Mouse (Mus musculus) cerebellum, adult 8-10 months (tissue): Measurements from ENCODE around the gene Vezt.

Source experiments
- DNase-seq: peaks from one replicate; pipeline ENCODE4 v3.0.0; 2022

The Vezt gene

GRCm38 (mm10) chr10:93949921-93950320 lies 85.7 kb downstream of the Vezt start:
- DNase-seq = no peak

GRCm38 (mm10) chr10:93945843-93946499 lies 89.6 kb downstream of the Vezt start:
- no peak for DNase-seq

- peak; percentile 30 for DNase-seq
Measured at GRCm38 (mm10) chr10:93945364-93945763, 90.3 kb downstream of the Vezt start.

GRCm38 (mm10) chr10:93944241-93944640 lies 91.4 kb downstream of the Vezt start:
- no peak for DNase-seq

GRCm38 (mm10) chr10:93940279-93940678 lies 95.3 kb downstream of the Vezt start:
- no peak for DNase-seq

- no peak for DNase-seq
Measured at GRCm38 (mm10) chr10:93939676-93940075, 95.9 kb downstream of the Vezt start.

- DNase-seq = peak; percentile 20
Measured at GRCm38 (mm10) chr10:93938844-93939271, 96.8 kb downstream of the Vezt start.

- no peak for DNase-seq
Measured at GRCm38 (mm10) chr10:93933980-93934379, 101.6 kb downstream of the Vezt start.

GRCm38 (mm10) chr10:93932861-93933260 lies 102.8 kb downstream of the Vezt start:
- no peak for DNase-seq

GRCm38 (mm10) chr10:93932020-93932419 lies 103.6 kb downstream of the Vezt start:
- no peak for DNase-seq

GRCm38 (mm10) chr10:93931431-93931830 lies 104.2 kb downstream of the Vezt start:
- no peak for DNase-seq

GRCm38 (mm10) chr10:93930236-93930824 lies 105.3 kb downstream of the Vezt start:
- DNase-seq = no peak

GRCm38 (mm10) chr10:93924666-93925065 lies 111.0 kb downstream of the Vezt start:
- DNase-seq = no peak

- no peak for DNase-seq
Measured at GRCm38 (mm10) chr10:93921160-93921559, 114.5 kb downstream of the Vezt start.

GRCm38 (mm10) chr10:93919227-93919626 lies 116.4 kb downstream of the Vezt start:
- DNase-seq = peak; percentile 30

- no peak for DNase-seq
Measured at GRCm38 (mm10) chr10:93918701-93919100, 116.9 kb downstream of the Vezt start.

- DNase-seq = no peak
Measured at GRCm38 (mm10) chr10:93918087-93918486, 117.5 kb downstream of the Vezt start.

GRCm38 (mm10) chr10:93916778-93917177 lies 118.8 kb downstream of the Vezt start:
- DNase-seq = no peak

GRCm38 (mm10) chr10:93915531-93916275 lies 119.9 kb downstream of the Vezt start:
- DNase-seq = no peak

GRCm38 (mm10) chr10:93913525-93913924 lies 122.1 kb downstream of the Vezt start:
- DNase-seq = no peak

- no peak for DNase-seq
Measured at GRCm38 (mm10) chr10:93912917-93913316, 122.7 kb downstream of the Vezt start.

- no peak for DNase-seq
Measured at GRCm38 (mm10) chr10:93912136-93912855, 123.3 kb downstream of the Vezt start.

- DNase-seq = no peak
Measured at GRCm38 (mm10) chr10:93911326-93911725, 124.3 kb downstream of the Vezt start.
